Mouse (Mus musculus): Measurements from ENCODE around the gene Msmb.

DNA sequence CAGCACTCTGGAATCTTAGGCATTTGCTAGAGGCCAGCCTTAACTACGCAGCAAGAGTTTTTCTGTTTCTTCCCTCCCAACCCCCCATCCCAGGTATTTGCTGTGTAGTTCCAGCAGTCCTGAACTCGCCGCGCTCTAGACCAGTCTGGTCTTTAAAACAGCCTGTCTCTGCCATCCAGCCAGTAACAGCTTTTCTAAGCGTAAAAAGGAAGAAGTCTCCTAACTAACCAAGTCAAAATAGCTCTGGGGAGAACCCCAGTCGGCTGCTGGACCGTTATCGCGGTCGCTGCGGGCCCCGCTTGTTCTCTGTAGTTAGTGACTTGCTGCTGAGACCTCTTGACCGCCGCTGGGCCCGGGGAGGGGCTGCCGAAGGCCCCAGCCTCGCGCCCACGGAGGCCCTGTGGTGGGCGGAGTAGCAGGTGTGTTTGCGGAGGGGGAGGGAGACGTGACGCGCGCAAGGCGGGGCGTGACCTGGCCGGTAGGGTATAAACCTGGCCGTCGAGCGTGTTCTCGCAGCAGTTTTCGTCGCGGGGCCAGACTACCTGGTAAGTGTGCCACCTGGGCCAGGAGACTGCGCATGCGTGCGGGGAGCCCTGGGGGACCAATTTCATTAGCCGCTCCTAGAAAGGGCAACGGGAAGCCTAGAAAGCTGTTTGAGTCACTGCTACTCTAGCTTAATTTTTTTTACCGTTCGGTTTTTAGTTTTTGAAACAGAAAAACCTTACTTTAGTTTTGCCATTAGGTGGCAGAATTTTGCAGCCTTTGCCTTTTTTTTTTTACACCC lies 23.6 kb downstream of the Msmb start:
- TF ChIP-seq TCF12 (IDR thresholded peaks at IDR 0.05; ENCODE audit: insufficient read depth, poor library complexity, severe bottlenecking) (no peak), POLR2A (IDR thresholded peaks at IDR 0.05; ENCODE audit: insufficient read length, low read depth) (peak; percentile 31), E2F4 (IDR thresholded peaks at IDR 0.05; ENCODE audit: insufficient read depth) (no peak), MAX (IDR thresholded peaks at IDR 0.05; ENCODE audit: low read depth) (no peak), REST (IDR thresholded peaks at IDR 0.05; ENCODE audit: insufficient read depth, insufficient read length) (no peak), USF1 (IDR thresholded peaks at IDR 0.05; ENCODE audit: low read depth) (no peak), POLR2AphosphoS2 (IDR thresholded peaks at IDR 0.05; ENCODE audit: insufficient read length, low read depth) (no peak), CEBPB (IDR thresholded peaks at IDR 0.05; ENCODE audit: insufficient read depth, poor library complexity, severe bottlenecking) (no peak)
